Mouse (Mus musculus) heart, postnatal 0 days (tissue): Measurements from ENCODE around the gene Fbf1.

Experiments used
- CTCF ChIP-seq: IDR thresholded peaks from 2 replicates; pipeline ENCODE4 v1.5.1; 2016; ENCODE audit warnings: antibody characterized with exemption, control low read depth, low read depth
- EP300 ChIP-seq: IDR thresholded peaks from 2 replicates; pipeline ENCODE4 v1.6.1; 2016; ENCODE audit warnings: antibody characterized with exemption, low read depth

- no peak for TF ChIP-seq CTCF
- TF ChIP-seq EP300: no peak
Measured at GRCm38 (mm10) chr11:116169214-116169613, 1.2 kb upstream of the Fbf1 start.
